Mouse (Mus musculus): ENCODE measurements around the gene Sod3. TPM values are rescaled to one million over a fixed set of nuclear protein-coding genes. Genes with fewer than 3 reads are reported as not detected.

The Sod3 gene
- total RNA-seq, 4 experiments from 2014 or later, result 166 to 277 (median 208) TPM

DNA sequence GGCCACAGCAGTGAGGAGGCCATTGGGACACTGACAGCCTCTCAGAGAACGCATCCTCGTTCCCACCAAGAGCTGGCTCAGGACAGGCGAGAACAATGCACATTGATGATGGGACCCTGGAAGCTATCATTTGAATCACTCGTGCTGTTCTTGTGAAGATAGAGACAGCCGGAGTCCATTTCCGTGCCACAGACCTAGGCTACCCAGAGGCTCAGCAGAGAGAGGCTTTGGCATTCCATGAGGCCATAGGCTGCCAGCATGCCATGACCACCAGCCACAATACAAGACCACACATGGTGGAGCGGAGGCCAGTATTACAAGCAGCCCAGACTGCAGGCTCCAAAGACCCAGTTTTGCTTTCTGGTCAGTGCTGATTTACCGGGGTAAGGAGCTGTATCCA, 19.2 kb downstream of the Sod3 start:
- no peak for DNase-seq

DNA sequence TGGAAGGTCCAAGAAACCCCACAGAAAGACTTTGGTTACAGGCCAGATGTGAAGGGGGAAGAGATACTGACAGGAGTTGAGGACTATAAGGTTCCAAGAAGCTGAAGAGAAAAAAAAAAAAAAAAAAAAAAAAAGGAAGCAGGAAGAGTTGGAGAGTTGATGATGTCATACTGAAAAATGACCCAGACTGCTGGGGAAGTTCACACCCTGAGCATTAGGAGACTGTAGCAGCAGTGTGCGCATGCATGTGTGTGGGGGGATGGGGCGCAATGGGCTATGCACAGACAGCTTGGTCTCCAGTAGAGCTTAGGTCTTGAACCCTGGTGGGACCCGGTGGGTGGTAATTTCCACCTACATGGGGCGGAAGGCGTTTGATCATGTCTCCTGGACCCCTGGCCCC, 20.2 kb downstream of the Sod3 start:
- no peak for DNase-seq

DNA sequence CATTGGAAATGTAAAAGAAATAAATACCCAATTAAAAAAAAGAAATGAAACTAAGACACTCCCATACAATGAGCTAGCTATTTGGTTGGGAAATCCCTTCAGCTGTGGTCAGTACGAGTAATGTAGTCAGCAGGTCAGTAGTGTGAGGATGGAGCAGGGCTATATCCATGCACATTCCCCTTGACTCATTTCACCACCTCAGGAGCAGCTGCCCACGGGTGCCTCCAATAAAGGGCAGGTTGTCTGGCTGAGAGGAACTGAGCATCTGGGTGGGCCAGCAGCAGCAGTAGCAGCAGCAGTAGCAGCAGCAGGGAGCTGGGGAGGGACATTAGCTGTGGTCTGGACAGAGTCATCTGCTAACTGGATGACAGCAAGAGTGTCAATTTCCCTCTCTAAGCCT, 22.4 kb downstream of the Sod3 start:
- DNase-seq, result no peak

DNA sequence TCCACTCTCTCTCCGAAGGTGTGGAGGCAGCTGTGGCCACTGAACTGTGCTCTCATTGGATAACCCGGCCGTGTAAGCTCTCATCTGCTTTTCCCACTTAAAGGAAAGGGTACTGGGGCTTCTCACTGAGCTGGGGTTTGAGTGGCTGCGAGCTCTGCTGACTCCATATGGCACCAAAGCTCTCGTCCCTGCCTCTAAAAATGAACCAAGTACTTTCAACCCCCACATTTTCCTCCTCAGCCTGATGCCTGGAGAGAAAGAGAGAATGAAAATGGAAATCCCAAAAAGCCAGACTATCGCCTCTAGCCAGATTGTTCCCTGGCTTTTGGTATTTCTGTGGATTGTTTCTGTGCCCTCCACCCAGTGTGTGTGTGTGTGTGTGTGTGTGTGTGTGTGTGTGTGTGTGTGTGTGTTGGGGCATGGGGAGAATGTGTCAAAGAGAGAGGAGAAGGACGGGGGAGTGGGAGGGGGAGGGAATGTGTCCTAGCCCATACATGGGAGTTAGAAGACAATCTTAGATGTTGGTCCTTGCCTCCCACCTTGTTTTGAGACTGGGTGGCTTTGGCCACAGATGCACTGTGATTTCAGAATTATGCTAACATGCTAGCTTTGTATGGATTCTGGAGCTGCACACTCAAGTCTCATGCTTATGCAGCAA, 24.6 kb downstream of the Sod3 start:
- no peak for DNase-seq

DNA sequence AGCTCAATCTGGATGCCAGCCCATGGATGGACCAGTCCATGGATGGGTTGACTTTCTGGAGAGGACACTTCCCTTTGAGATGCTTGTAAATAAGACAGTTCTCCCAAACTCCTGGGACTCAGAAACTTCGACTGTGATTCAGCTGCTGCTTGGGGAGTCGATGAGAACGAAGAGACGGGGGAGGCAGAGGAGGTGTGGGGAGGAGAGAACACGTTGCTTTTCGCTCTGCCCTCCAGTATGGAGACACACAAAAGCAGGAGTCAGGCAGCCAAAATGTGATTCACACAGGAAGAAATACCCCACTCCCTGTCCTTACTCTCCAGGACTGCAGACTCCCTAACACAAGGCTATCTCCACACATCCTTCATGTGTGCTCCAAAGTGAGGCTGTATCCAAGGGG, 26.8 kb downstream of the Sod3 start:
- DNase-seq, result no peak

DNA sequence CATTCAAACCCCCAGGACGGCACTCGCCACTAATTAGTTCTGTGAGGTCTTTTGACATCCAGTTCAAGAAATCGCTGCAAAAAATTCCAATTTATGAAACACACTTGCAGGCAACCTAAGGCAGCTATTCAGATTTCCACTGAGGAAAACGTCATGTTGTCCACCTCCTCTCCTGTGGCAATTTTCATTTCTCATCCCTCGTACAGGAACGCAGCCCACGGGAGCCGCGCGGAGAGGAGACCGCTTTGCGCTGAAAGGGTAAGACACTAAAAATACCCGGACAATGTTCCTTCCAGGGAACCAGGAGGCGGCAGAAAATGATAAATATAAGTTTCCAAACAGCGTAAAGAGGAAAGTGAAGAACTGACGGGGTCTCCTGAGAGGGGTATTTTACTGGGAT, 27.9 kb downstream of the Sod3 start:
- no peak for DNase-seq

DNA sequence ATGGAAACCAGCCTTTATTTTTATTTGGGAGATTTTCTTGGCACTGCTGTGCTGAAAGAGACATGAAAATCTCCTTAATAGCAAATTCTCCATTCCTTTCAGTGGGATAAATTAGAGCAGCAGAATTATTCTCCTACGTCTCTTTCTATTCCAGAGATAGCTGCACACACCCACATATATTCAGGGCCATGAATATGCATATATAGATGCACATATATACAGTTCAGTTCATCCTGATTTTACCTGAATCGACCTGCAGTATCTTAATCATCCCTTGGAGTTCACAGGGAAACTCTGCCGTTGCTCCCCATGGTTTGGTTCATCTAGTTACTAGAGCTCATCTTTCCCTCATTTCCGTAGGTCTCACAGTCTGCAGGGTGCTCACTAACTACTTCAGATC, 30.2 kb downstream of the Sod3 start:
- no peak for DNase-seq

DNA sequence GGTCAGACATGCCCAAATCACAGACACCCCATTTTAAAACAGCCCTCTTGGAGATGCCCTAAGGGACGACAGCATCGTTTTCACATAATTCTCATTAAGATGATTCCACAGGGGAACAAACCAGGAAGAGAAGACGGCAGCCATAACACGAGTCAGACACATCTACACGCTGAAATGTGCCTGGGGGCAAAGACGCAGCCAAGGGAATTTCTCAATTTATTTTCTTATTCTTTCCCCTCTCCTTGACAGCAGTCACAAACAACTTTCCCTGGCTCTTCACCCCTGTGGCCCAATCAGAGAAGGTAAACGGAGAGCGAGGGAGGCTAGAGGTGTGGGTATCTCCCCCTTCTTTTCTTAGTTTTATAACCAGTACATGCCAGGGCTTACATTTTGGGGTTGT, 40.8 kb downstream of the Sod3 start:
- no peak for DNase-seq

DNA sequence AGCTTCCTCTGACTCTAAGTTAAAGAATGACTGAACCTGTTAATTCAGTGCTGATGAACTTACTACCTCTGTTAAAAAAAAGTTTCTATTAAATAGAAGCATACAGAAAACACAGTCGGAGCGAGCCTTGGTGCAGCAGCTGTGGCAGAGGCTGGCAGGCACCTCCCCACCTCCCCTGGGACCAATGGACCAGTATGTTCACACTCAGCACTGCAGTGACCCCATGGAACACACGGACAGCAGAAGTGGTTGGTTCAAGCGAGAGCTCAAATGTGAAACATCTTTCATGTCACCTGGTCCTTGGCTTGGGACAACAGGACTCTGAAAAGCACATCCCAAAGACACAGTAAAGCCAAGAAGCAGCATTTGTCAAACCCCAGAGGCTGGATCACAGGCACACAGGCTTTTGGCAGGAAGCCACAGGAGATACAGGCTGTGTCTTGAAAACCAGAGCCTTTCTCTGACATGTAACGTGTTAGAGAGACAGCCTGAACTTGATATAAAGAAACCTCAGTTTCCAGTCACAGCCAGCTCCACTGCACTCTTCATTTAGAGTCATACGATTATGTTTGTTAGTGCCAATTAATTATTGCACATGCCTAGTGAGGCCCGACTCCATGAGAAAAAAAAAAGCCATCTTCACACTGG, 45.2 kb downstream of the Sod3 start:
- no peak for DNase-seq

DNA sequence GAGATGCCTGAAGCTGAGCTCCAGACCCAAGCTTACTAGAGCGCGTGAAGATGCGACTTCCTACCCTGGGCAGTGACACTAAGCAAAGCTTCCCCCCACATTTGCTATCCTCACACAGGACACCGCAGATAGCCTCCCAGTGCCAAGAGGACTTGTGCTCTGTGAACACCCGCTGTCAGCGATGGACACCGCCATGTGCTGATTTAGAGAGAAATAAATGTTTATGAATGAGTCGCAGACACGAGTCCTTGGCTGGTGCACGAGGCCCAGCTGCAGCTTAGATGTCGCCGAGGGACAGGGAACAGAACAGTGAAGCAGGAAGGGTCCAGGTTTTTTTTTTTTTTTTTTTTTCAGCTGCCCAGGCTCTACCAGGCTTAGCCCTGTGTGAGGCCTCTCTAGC, 46.6 kb downstream of the Sod3 start:
- DNase-seq, result no peak

DNA sequence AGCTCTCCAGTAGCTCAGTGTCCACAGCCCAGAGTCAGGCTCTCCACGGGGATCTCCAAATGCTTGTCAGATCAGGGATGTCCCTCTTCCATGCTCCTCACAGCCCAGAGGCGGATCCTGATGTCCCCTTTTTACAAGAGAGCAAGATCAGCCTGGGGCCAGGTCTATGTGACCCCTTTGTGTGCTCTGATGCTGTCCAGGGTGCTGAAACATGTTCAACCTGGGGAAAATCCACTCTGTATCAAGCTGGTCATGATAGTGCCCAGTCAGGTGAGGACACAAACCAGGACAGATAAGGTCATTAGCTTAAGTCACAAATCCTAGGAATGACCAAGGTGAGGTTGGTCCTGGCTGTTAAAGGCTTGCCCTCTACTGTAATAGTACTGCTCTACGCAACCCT, 48.0 kb downstream of the Sod3 start:
- DNase-seq, result no peak

DNA sequence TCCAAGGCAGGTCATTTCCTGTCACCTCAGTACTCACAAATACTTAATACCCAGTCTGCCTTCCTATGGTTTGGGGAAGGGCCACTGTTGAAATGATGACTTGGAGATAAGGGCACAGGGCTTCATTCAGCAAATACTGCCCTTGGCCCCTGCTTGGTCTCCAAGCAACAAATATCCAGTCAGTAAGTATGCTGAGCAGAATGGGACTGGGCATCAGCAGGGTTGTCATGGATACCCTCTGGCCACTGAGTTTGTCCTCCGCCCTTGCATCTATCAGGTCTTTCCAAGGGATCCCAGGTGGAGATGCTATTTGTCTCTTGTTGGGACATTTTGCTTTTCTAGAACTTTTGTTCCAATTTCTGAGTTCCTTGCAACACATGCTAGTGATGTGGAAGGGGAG, 51.6 kb downstream of the Sod3 start:
- DNase-seq, result no peak

DNA sequence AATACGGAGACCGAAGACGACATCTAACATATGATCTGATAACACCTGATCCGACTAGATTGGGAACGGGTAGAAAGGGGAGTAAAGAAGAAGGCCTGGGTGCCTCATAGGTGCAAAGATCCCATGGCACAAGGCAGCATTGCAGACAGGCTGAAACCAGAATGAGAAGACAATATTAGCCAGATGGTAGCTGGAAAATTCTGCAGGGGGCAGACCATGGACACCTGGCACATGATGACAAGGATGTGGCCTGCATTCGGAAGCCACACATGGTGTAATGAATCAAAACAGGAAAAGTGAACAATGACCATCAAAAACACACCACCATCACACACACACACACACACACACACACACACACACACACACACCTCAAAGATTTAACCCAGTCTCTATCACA, 52.3 kb downstream of the Sod3 start:
- no peak for DNase-seq

DNA sequence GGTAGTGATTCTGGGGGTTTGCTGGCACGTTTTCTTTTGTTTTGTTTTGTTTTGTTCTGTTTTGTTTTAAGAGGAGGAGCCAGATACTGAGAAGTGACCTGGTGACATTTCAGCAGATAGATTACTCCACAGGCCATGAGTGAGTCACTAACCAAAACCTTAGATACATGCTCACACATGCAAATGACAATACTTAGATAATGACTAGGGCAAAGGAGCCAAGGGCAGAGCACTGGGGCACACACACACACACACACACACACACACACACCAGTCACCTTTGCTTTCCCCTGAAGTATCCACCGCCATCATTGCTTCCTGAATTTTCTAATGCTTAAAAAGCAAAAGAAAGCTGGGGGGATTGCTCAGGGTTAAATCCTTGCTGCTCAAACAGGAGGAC, 52.9 kb downstream of the Sod3 start:
- DNase-seq, result no peak

Other genes starting within 250 kb of the Sod3 start
- 100 to 1,000 TPM in 3 of 4 experiments, 10 to 100 TPM in 1; 97.2 to 127 (median 119) TPM for gene Dhx15, start 173.3 kb upstream of the Sod3 start, total RNA-seq (2022)
- 10 to 100 TPM in 3 of 4 experiments, 1 to 10 TPM in 1; 8.9 to 16.8 (median 13.3) TPM for gene Ccdc149, start 107.7 kb downstream of the Sod3 start, total RNA-seq (2022)
- gene Lgi2, start 202.7 kb downstream of the Sod3 start, total RNA-seq (2022), result under 1 TPM; 0.34 to 0.91 (median 0.55) TPM

Data from adrenal gland, adult 8-10 months (tissue).